Mouse (Mus musculus) bone marrow, adult 2 months (tissue): ENCODE results near the gene Gdf7. TPM values are rescaled to one million over a fixed set of nuclear protein-coding genes. Genes with fewer than 3 reads are reported as not detected.

Source experiments
- H3K27ac ChIP-seq: fragments of 200-500 bp; 2 replicates; pipeline ENCODE4 v1.5.1; 2012; ENCODE audit warnings: low read depth, mild to moderate bottlenecking, control low read depth, inconsistent platforms, low read length; ENCODE audit not compliant: control insufficient read depth, poor library complexity, insufficient read depth
- H3K4me1 ChIP-seq: fragments of 200-500 bp; 2 replicates; pipeline ENCODE4 v1.6.1; 2011; ENCODE audit warnings: low read length; ENCODE audit not compliant: control insufficient read depth, insufficient read depth
- H3K4me3 ChIP-seq: fragments of 200-500 bp; replicated peaks from 2 replicates; pipeline ENCODE3; 2011; ENCODE audit warnings: mild to moderate bottlenecking, low read depth, low read length, control low read depth; ENCODE audit not compliant: control insufficient read depth
- CTCF ChIP-seq: fragments of 200-500 bp; IDR thresholded peaks from 2 replicates; pipeline ENCODE4 v1.5.1; 2011; ENCODE audit warnings: low read length, control low read depth; ENCODE audit not compliant: control insufficient read depth, insufficient read depth
- POLR2A ChIP-seq: fragments of 200-500 bp; IDR thresholded peaks from 2 replicates; pipeline ENCODE4 v1.6.1; 2011; ENCODE audit warnings: low read depth, mild to moderate bottlenecking, control low read depth, low read length, borderline replicate concordance; ENCODE audit not compliant: control insufficient read depth
- WGBS: fragments of 180-500 bp; shearing (Covaris S2); methylation state at CpG from one replicate; pipeline ENCODE4 v1.1.7; 2018; 5-methylcytosine and 5-hydroxymethylcytosine counted together
- polyA plus RNA-seq: library from polyadenylated mRNA; stranded (reverse); fragments of >200 nt; gene quantifications from 2 replicates; pipeline ENCODE4 v1.2.4, GENCODE M21; 2011; ENCODE audit warnings: low replicate concordance; ENCODE audit not compliant: missing spikeins, insufficient read depth, insufficient read length

Gdf7 gene
- polyA plus RNA-seq, 1 experiment: not detected

DNA sequence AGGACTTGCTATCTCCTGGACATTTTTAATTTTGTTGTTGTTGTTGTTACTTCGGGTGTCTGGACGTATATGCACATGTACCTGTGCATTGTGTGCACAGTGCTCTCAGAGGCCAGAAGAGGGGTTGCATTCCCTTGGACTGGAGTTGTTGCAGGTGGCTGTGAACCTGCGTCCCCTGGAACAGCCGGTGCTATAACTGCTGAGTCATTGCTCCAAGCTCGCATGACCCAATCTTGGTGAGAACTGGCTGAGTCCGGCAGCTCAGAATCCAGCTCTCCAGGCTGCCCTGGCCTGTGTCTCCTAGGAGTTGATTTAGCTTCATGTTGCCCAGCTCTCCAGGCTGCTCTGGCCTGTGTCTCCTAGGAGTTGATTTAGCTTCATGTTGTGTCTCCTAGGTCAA is 39.3 kb upstream of the Gdf7 start:
- Histone ChIP-seq H3K4me1 (peaks cover 5% of the 10 kb centered on the region; the same call in 1 of the 2 replicates), H3K4me3 (no peak overlapping the region), H3K27ac (no peak overlapping the region)
- 54% methylated on average over 6 of the region's 6 CpGs for WGBS
- TF ChIP-seq CTCF (no peak), POLR2A (no peak)

DNA sequence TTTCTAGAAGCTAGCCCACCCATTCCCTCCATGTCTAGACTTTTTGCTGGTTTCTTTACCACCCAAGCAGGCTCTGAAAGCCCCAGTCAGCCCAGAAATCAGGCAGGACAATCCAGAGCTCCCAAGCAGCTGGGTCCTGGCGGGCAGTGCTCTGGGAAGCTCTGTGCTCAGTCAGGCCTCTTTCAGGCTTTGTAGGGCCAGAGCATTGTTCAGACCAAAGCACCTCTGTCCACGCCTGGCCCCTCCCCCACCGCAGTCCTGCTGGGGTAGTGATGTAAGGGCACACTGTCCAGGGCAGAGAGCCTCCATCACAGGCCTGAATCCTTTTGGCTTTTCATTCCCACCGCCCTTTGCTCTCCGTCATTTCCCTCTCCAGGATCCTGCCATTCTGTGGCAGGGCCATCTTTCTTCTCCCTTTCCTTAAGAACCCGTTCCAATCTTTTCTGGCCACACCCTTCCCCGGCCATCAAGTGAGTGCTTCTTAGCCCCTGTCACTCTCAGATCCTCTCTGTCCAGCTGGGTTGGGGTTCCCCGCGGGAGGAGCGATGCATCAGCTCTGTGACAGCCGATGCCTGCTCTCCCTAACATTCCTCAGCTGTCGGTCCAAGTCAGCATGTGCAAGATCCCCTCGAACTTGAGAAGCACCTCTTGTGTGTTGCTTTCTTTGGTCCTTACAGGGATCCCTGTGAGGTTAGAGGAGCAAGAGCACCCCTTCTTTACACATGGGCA is 38.0 kb upstream of the Gdf7 start:
- TF ChIP-seq CTCF (no peak), POLR2A (no peak)

DNA sequence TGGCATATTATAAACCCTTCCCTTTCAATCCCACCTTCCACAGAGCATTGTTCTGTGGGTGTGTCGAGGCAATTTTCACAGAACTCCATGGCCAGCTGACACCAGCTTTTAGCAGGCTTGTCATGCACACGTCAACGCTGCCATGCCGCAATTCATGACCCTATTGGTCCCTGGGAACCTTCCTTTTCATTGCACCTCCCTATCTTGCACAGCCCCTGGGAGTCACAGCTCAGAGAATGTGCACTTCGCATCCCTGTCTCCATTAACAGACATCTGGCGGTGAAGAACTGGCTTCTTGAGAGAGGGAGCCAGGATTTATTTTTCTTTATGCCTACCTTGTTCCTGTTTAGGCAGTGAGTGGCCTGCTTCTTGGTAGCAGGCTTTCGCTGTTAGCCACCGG is 37.2 kb upstream of the Gdf7 start:
- WGBS: 90% methylated on average over 8 of the region's 8 CpGs
- H3K27ac ChIP-seq: no peak overlapping the region
- no peak overlapping the region for H3K4me3 ChIP-seq
- H3K4me1 ChIP-seq: peaks cover 2% of the 10 kb centered on the region; the same call in 1 of the 2 replicates
- TF ChIP-seq POLR2A: no peak
- TF ChIP-seq CTCF: no peak

More for the DNA sequence above, 38.0 kb upstream of the Gdf7 start:
- Histone ChIP-seq H3K4me1 (peaks cover 2% of the 10 kb centered on the region; the same call in 1 of the 2 replicates), H3K27ac (no peak overlapping the region), H3K4me3 (no peak overlapping the region)
- WGBS: 85% methylated on average over 13 of the region's 13 CpGs

DNA sequence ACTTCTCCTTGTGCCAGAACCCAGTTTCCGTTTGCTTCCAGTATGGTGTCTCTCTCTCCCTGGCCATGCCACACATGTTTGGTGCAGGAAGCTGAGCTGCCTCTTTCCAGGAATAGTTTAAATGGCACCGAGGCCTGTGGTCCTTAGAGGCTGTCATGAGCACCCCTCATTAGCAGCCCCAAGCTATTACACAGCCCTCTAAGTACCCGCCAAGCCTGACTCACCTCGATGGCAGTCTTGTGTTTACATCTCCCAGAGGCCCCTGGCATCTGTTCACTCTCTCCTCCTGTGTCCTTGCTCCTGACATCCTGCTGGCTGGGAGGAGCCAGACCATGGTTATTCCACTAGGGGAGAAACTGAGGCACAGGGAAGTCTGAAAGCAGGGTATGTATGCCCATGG is 36.7 kb upstream of the Gdf7 start:
- 65% methylated on average over 4 of the region's 4 CpGs for WGBS
- TF ChIP-seq CTCF (no peak), POLR2A (no peak)
- no peak overlapping the region for H3K4me3 ChIP-seq
- peaks cover 2% of the 10 kb centered on the region; the same call in 1 of the 2 replicates for H3K4me1 ChIP-seq
- H3K27ac ChIP-seq: no peak overlapping the region

DNA sequence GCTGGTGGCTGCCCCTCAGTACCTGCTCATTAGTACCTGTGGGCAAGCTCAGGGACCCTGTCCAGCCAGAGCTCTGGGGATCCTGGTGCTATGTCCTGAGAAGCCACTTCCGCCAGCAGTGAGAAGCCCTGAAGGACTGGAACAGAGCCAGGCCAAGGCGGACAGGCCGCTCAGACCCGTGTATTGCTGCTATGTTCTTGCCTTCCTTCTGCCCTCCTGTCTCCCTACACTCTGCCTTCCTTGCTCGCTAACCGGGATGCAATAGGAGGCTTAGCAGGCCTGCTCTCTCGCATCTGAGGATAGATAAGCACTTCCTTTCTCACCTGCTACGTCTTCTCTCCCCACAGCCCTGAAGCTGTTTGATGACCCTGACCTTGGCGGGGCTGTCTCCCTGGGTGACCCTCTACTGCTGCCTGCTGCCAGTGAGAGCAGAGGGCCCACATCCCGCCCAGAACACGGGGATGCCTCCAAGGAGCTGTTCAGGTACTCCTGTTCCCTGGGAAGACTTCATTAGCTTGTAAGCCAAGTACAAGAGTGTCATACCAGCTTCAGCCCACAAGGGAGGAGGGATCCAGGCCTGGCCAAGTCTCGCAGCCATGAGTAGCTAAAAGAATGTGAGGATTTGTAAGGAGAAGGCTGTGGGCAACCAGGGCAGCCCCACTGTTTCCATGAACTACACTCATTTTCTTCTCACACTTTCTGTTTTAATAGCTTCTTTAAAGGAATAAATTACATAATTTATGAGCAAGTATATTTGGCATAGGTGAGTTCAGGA is 35.7 kb upstream of the Gdf7 start:
- no peak for TF ChIP-seq CTCF
- TF ChIP-seq POLR2A: no peak
- 71% methylated on average over 12 of the region's 12 CpGs for WGBS
- H3K27ac ChIP-seq: no peak overlapping the region
- H3K4me1 ChIP-seq: peaks cover 2% of the 10 kb centered on the region; the same call in 1 of the 2 replicates
- H3K4me3 ChIP-seq: no peak overlapping the region

DNA sequence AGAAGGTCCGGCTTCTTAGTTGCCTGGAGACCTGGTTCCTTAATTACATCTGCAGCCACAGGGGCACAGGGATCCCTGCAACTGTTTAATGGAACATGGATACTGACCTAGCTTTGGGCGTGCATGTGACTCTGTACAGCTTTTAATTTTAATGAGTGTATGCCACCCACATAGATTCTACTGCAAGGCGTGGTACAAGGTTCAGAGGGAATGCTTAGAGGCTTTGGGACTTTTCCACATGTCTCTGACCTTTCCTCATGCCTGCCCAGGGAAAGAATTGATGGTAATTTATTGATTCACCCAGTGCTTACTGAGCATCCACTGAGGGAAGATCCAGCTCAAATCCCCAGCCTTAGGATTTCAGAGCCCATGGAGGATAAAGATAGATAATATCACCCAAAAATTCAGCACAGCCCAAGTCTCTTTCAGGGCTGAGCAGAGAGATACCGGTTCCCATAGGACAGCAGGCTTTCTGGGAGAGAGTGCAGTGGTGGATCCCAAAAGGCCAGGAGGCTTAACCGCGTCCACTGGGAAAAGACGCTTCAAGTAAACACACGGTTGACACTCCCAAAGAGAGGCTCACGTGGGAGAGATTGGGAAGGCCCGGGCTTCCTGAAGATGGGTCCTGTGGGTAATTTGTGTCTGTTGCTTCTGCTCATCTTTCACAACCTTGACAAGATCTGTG is 35.0 kb upstream of the Gdf7 start:
- H3K27ac ChIP-seq: no peak overlapping the region
- H3K4me1 ChIP-seq: peaks cover 2% of the 10 kb centered on the region; the same call in 1 of the 2 replicates
- no peak overlapping the region for H3K4me3 ChIP-seq
- 80% methylated on average over 10 of the region's 10 CpGs for WGBS
- TF ChIP-seq POLR2A (no peak), CTCF (no peak)

DNA sequence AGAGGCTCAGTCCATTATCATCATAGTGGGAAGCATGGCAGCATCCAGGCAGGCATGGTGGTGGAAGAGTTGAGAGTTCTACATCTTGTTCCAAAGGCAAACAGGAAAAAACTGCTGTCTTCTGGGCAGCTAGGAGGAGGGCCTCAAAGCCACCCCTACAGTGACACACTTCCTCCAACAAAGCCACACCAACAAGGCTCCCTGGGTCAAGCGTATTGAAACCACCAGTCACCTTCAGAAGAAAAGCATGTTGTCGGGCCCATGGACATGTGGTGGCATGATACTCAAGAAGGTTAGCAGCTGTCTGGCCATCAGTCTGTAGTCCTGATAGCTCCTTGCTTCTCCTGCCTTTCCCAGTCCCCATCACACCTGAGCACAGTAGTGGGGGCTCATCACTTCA is 33.7 kb upstream of the Gdf7 start:
- WGBS: 37% methylated on average over 2 of the region's 2 CpGs
- H3K4me1 ChIP-seq: peaks cover 2% of the 10 kb centered on the region; the same call in 1 of the 2 replicates
- no peak overlapping the region for H3K4me3 ChIP-seq
- H3K27ac ChIP-seq: no peak overlapping the region
- TF ChIP-seq CTCF (no peak), POLR2A (no peak)

DNA sequence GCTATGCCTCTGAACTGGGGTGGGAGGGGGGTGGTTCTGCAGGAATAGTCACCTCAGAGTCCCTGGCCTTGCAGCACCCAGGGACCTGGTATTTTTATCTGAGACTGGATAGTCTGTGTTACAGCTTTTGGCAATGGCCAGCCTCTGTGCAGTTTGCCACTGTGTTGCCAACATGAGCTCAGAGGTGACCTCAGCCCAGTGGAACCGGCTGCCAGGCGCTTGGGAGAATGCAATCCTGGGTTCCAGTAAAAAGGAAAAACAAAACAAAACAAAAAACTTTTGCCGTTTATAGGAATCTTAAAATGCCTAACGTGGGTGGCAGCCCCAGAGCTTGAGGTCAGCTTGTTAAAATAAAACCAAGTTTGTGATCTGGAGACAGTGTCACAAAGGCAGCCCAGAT is 32.5 kb upstream of the Gdf7 start:
- Histone ChIP-seq H3K4me3 (no peak overlapping the region), H3K4me1 (peaks cover 2% of the 10 kb centered on the region; the same call in 1 of the 2 replicates), H3K27ac (no peak overlapping the region)
- no peak for TF ChIP-seq CTCF
- no peak for TF ChIP-seq POLR2A
- 83% methylated on average over 4 of the region's 4 CpGs for WGBS
